Mouse (Mus musculus) layer of hippocampus, adult 18-20 months (tissue): Measurements from ENCODE around the gene Rab24. TPM values are rescaled to one million over a fixed set of nuclear protein-coding genes. Genes with fewer than 3 reads are reported as not detected.

Source experiments
- DNase-seq, 2 experiments: peaks; one replicate each; pipeline ENCODE4 v3.0.0; 2022; ENCODE audit warnings: low spot score in 2 of 2
- total RNA-seq, 2 experiments: library from RNA; stranded (reverse); gene quantifications; 2 replicates each; pipeline ENCODE4 v1.2.3; 2021

The Rab24 gene
- total RNA-seq, 2 experiments from 2014 or later, result 79.1 to 82.6 TPM

GRCm38 (mm10) chr13:55329109-55329682 lies 7.5 kb upstream of the Rab24 start:
- no peak for DNase-seq

GRCm38 (mm10) chr13:55328641-55329040 lies 6.9 kb upstream of the Rab24 start:
- DNase-seq, result no peak

GRCm38 (mm10) chr13:55328171-55328570 lies 6.4 kb upstream of the Rab24 start:
- DNase-seq, result no peak

GRCm38 (mm10) chr13:55327633-55328032 lies 5.9 kb upstream of the Rab24 start:
- DNase-seq, result peak; percentile 91 to 98

GRCm38 (mm10) chr13:55327169-55327568 lies 5.4 kb upstream of the Rab24 start:
- DNase-seq, result no peak

GRCm38 (mm10) chr13:55325596-55325995 lies 3.9 kb upstream of the Rab24 start:
- no peak for DNase-seq

GRCm38 (mm10) chr13:55322130-55322825 lies 532 bp upstream of the Rab24 start:
- DNase-seq, result peak in 1 of 2 experiments; percentile 59

- DNase-seq, result no peak
Measured at GRCm38 (mm10) chr13:55319931-55320533, 1.7 kb downstream of the Rab24 start, which contains the start of gene Prelid1. Gene Prelid1, plus strand, starts transcription at chr13:55320500.

GRCm38 (mm10) chr13:55318351-55318750 lies 3.4 kb downstream of the Rab24 start:
- no peak for DNase-seq

- no peak for DNase-seq
Measured at GRCm38 (mm10) chr13:55314891-55315412, 6.8 kb downstream of the Rab24 start.

- DNase-seq, result no peak
Measured at GRCm38 (mm10) chr13:55313051-55313450, 8.7 kb downstream of the Rab24 start.

- DNase-seq, result peak; percentile 56 to 70
Measured at GRCm38 (mm10) chr13:55312028-55312630, 9.6 kb downstream of the Rab24 start.

- no peak for DNase-seq
Measured at GRCm38 (mm10) chr13:55300913-55301312, 20.8 kb downstream of the Rab24 start.

- DNase-seq, result no peak
Measured at GRCm38 (mm10) chr13:55296760-55297159, 25.0 kb downstream of the Rab24 start.

- DNase-seq, result no peak
Measured at GRCm38 (mm10) chr13:55288854-55289253, 32.9 kb downstream of the Rab24 start.

GRCm38 (mm10) chr13:55277646-55278045 lies 44.1 kb downstream of the Rab24 start:
- DNase-seq, result no peak

- no peak for DNase-seq
Measured at GRCm38 (mm10) chr13:55277203-55277602, 44.5 kb downstream of the Rab24 start.

Other genes starting within 250 kb of the Rab24 start
- 10 to 100 TPM; 25.3 to 26.1 TPM for gene Uimc1, start 221.6 kb downstream of the Rab24 start, total RNA-seq
- 10 to 100 TPM; 39.0 to 42.2 TPM for gene Zfp346, start 216.6 kb downstream of the Rab24 start, total RNA-seq
- gene Gm17617, start 188.4 kb downstream of the Rab24 start, total RNA-seq, result not detected
- gene Fgfr4, start 169.3 kb downstream of the Rab24 start, total RNA-seq, result under 1 TPM; 0.12 to 0.41 TPM
- 100 to 1,000 TPM; 111 to 124 TPM for gene Nsd1, start 112.2 kb downstream of the Rab24 start, total RNA-seq
- gene Prelid1, start 1.4 kb downstream of the Rab24 start, total RNA-seq, result 100 to 1,000 TPM; 147 to 149 TPM
- gene Mxd3, start 7.9 kb upstream of the Rab24 start, total RNA-seq, result 1 to 10 TPM in 1 of 2 experiments, under 1 TPM in 1; 0.79 to 1.2 TPM
- 10 to 100 TPM; 65.9 to 66.8 TPM for gene Lman2, start 40.8 kb upstream of the Rab24 start, total RNA-seq
- gene Rgs14, start 47.8 kb upstream of the Rab24 start, total RNA-seq, result 100 to 1,000 TPM; 103 to 112 TPM
- gene Slc34a1, start 76.2 kb upstream of the Rab24 start, total RNA-seq, result not detected
- under 1 TPM in 1 of 2 experiments, not detected in 1; 0.68 TPM for gene Pfn3, start 93.3 kb upstream of the Rab24 start, total RNA-seq
- under 1 TPM; 0.32 to 0.36 TPM for gene F12, start 104.8 kb upstream of the Rab24 start, total RNA-seq
- gene Grk6, start 123.1 kb upstream of the Rab24 start, total RNA-seq, result 10 to 100 TPM; 60.3 to 63.2 TPM
- gene Prr7, start 142.3 kb upstream of the Rab24 start, total RNA-seq, result 10 to 100 TPM; 75.6 to 79.2 TPM
- gene Dbn1, start 166.2 kb upstream of the Rab24 start, total RNA-seq, result 100 to 1,000 TPM; 359 to 362 TPM
- 10 to 100 TPM; 93.2 to 99.5 TPM for gene Pdlim7, start 191.7 kb upstream of the Rab24 start, total RNA-seq
- 10 to 100 TPM; 14.5 to 16.4 TPM for gene Dok3, start 207.3 kb upstream of the Rab24 start, total RNA-seq
- gene Ddx41, start 214.7 kb upstream of the Rab24 start, total RNA-seq, result 10 to 100 TPM; 56.0 to 56.2 TPM
- 10 to 100 TPM; 77.6 to 79.0 TPM for gene Fam193b, start 249.2 kb upstream of the Rab24 start, total RNA-seq